Mouse (Mus musculus): ENCODE results near the gene Qsox2. TPM values are rescaled to one million over a fixed set of nuclear protein-coding genes. Genes with fewer than 3 reads are reported as not detected.

Gene Qsox2
- polyA plus RNA-seq, 1 experiment = 18.3 TPM

DNA sequence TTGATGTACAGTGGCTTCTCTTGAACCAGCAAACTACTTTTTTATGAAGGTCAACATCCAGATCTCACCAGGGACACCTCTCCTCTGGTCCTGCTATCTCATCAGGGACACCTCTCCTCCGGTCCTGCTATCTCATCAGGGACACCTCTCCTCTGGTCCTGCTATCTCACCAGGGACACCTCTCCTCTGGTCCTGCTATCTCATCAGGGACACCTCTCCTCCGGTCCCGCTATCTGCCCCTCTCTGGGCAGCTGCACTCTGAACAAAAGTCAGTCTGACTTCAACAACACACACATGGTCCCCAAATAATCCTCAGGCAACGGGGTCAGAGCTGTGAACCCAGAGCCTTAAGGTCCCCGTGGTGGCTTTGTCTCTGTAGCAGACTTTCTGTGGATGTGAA is 60.6 kb downstream of the Qsox2 start:
- 68% methylated on average over 5 of the region's 5 CpGs for WGBS
- TF ChIP-seq CTCF (IDR thresholded peaks at IDR 0.05; ENCODE audit: borderline replicate concordance, control insufficient read depth, extremely low read depth, insufficient read depth, low read length, poor library complexity) (no peak), POLR2A (IDR thresholded peaks at IDR 0.05; ENCODE audit: control insufficient read depth, extremely low read depth, insufficient read depth, low read length, poor library complexity) (no peak)
- Histone ChIP-seq H3K36me3 (ENCODE audit: control insufficient read depth, insufficient read depth, low read length) (no peaks in the 10 kb centered on the region), H3K27ac (ENCODE audit: control insufficient read depth, insufficient read depth, low read length) (no peak overlapping the region), H3K4me3 (ENCODE audit: control insufficient read depth, insufficient read depth, low read length) (no peak overlapping the region), H3K4me1 (replicated peaks; ENCODE audit: control insufficient read depth, insufficient read depth, low read length) (no peaks in the 10 kb centered on the region), H3K27me3 (ENCODE audit: control insufficient read depth, insufficient read depth, low read length) (no peaks in the 10 kb centered on the region)
- no peak for DNase-seq

GRCm38 (mm10) chr2:26175191-26175590 is 62.1 kb downstream of the Qsox2 start:
- Histone ChIP-seq H3K36me3 (ENCODE audit: control insufficient read depth, insufficient read depth, low read length) (no peaks in the 10 kb centered on the region), H3K4me1 (replicated peaks; ENCODE audit: control insufficient read depth, insufficient read depth, low read length) (no peaks in the 10 kb centered on the region), H3K27ac (ENCODE audit: control insufficient read depth, insufficient read depth, low read length) (no peak overlapping the region), H3K4me3 (ENCODE audit: control insufficient read depth, insufficient read depth, low read length) (no peak overlapping the region), H3K27me3 (ENCODE audit: control insufficient read depth, insufficient read depth, low read length) (no peaks in the 10 kb centered on the region)
- TF ChIP-seq CTCF (IDR thresholded peaks at IDR 0.05; ENCODE audit: borderline replicate concordance, control insufficient read depth, extremely low read depth, insufficient read depth, low read length, poor library complexity) = no peak
- WGBS = 58% methylated on average over 4 of the region's 4 CpGs
- no peak for DNase-seq

DNA sequence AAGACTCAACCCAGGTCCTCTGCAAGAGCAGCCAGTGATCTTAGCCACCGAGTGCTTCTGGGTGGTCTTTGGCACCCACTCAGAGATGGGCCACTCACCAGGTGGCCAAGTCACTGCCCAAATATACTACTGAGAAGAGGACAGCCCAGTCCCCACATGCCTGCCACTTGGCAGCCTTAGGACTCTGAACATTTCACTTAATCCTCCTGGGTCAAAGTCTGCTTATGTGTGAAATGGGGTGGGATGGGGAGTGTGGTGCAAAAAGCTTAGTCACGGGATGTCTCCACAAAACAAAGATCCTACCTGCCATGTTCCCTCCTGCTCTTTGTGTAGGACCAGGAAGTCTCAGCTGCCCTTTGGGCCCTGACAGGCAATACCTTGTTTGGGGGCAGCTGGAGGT is 65.2 kb downstream of the Qsox2 start:
- WGBS = 92% methylated on average over 2 of the region's 2 CpGs
- no peaks in the 10 kb centered on the region for H3K36me3 ChIP-seq (ENCODE audit: control insufficient read depth, insufficient read depth, low read length)
- no peaks in the 10 kb centered on the region for H3K27me3 ChIP-seq (ENCODE audit: control insufficient read depth, insufficient read depth, low read length)
- TF ChIP-seq CTCF (IDR thresholded peaks at IDR 0.05; ENCODE audit: borderline replicate concordance, control insufficient read depth, extremely low read depth, insufficient read depth, low read length, poor library complexity) = no peak
- TF ChIP-seq POLR2A (IDR thresholded peaks at IDR 0.05; ENCODE audit: control insufficient read depth, extremely low read depth, insufficient read depth, low read length, poor library complexity) = no peak
- no peak overlapping the region for H3K4me3 ChIP-seq (ENCODE audit: control insufficient read depth, insufficient read depth, low read length)
- DNase-seq = no peak
- no peak overlapping the region for H3K27ac ChIP-seq (ENCODE audit: control insufficient read depth, insufficient read depth, low read length)
- H3K4me1 ChIP-seq (replicated peaks; ENCODE audit: control insufficient read depth, insufficient read depth, low read length) = no peaks in the 10 kb centered on the region

DNA sequence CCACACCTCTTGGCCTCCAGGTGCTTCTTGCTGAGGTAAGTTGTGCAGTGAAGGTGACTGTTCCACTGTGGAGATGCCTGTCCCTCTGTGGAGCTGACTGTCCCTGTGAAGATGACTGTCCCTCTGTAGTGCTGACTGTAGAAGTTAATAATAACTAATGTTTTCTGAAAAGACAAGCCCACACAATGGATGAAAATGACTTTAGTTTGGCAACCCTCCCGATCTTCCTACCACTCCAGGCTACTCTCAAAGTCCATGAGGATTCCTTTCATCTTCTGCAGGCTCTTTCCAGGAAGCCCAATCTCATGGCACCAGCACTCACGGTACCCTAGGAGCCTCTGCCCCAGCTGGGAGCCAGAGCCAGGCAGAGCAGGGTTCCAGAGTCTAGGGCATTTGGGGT is 66.9 kb downstream of the Qsox2 start:
- WGBS = 66% methylated on average over 2 of the region's 2 CpGs
- Histone ChIP-seq H3K36me3 (ENCODE audit: control insufficient read depth, insufficient read depth, low read length) (no peaks in the 10 kb centered on the region), H3K27me3 (ENCODE audit: control insufficient read depth, insufficient read depth, low read length) (no peaks in the 10 kb centered on the region), H3K4me3 (ENCODE audit: control insufficient read depth, insufficient read depth, low read length) (no peak overlapping the region), H3K4me1 (replicated peaks; ENCODE audit: control insufficient read depth, insufficient read depth, low read length) (no peaks in the 10 kb centered on the region), H3K27ac (ENCODE audit: control insufficient read depth, insufficient read depth, low read length) (no peak overlapping the region)
- TF ChIP-seq CTCF (IDR thresholded peaks at IDR 0.05; ENCODE audit: borderline replicate concordance, control insufficient read depth, extremely low read depth, insufficient read depth, low read length, poor library complexity) (no peak), POLR2A (IDR thresholded peaks at IDR 0.05; ENCODE audit: control insufficient read depth, extremely low read depth, insufficient read depth, low read length, poor library complexity) (no peak)
- no peak for DNase-seq

DNA sequence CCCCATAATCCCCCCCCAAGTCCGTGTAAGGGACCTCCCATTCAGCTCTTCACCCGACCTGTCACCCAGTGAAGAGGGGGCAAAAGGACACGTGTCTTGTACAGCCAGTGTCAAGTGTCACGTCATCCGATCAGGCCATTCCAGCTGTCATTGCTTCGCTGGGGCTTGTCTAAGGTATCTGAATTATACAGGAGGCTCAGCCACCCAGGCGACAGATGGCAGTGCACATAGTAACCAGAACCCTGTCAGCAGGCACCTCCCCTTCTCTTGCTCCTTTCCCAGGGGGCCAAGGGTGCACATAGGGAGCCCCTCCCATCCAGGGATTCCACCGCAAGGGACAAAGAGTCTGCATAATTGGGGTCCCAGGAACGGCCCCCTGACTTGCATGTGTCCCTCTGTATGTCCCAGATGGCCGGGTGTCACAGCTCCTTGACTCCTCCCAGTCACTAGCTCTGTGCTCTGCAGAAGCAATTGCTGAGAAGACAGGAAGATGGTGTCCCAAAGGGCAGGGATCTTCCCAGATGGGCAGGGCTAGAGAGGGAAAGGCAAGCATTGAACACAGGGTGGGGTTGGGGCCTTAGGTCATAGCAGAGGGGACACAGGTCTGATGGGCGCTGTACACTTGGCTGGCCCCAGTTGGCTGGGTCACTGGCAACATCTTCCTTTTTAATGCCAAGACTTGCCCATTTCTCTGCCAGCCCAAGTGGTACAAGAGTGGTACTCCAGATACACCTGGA is 68.3 kb downstream of the Qsox2 start:
- 73% methylated on average over 11 of the region's 11 CpGs for WGBS
- H3K4me1 ChIP-seq (replicated peaks; ENCODE audit: control insufficient read depth, insufficient read depth, low read length) = no peaks in the 10 kb centered on the region
- H3K27ac ChIP-seq (ENCODE audit: control insufficient read depth, insufficient read depth, low read length) = no peak overlapping the region
- DNase-seq = no peak
- H3K4me3 ChIP-seq (ENCODE audit: control insufficient read depth, insufficient read depth, low read length) = no peak overlapping the region
- no peaks in the 10 kb centered on the region for H3K36me3 ChIP-seq (ENCODE audit: control insufficient read depth, insufficient read depth, low read length)
- TF ChIP-seq POLR2A (IDR thresholded peaks at IDR 0.05; ENCODE audit: control insufficient read depth, extremely low read depth, insufficient read depth, low read length, poor library complexity) (no peak), CTCF (IDR thresholded peaks at IDR 0.05; ENCODE audit: borderline replicate concordance, control insufficient read depth, extremely low read depth, insufficient read depth, low read length, poor library complexity) (no peak)
- no peaks in the 10 kb centered on the region for H3K27me3 ChIP-seq (ENCODE audit: control insufficient read depth, insufficient read depth, low read length)

DNA sequence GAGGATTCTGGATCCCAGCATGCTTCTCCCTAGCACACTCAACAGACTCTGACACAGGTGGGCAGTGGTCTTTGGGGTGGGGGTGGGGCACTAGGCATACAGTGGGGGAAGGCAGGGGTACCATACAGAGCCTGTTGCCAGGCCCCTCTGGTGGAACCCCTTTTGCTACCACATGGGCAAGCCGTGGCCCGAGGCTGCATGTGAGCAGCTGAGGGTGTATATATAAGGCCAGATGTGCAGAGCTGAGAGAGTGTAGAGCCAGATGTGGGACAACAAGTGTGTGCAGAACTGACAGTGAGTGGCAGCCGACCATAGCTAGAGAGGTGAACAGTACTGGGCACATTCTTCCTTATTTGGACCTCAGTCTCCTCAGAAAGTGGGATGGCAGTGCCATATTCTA is 70.4 kb downstream of the Qsox2 start:
- Histone ChIP-seq H3K27ac (ENCODE audit: control insufficient read depth, insufficient read depth, low read length) (no peak overlapping the region), H3K27me3 (ENCODE audit: control insufficient read depth, insufficient read depth, low read length) (no peaks in the 10 kb centered on the region), H3K36me3 (ENCODE audit: control insufficient read depth, insufficient read depth, low read length) (no peaks in the 10 kb centered on the region), H3K4me3 (ENCODE audit: control insufficient read depth, insufficient read depth, low read length) (no peak overlapping the region), H3K4me1 (replicated peaks; ENCODE audit: control insufficient read depth, insufficient read depth, low read length) (no peaks in the 10 kb centered on the region)
- DNase-seq = no peak
- TF ChIP-seq POLR2A (IDR thresholded peaks at IDR 0.05; ENCODE audit: control insufficient read depth, extremely low read depth, insufficient read depth, low read length, poor library complexity) (no peak), CTCF (IDR thresholded peaks at IDR 0.05; ENCODE audit: borderline replicate concordance, control insufficient read depth, extremely low read depth, insufficient read depth, low read length, poor library complexity) (no peak)
- WGBS = 85% methylated on average over 3 of the region's 3 CpGs

Other genes with a start within 250 kb of the Qsox2 start
- gene Ubac1, start 215.8 kb downstream of the Qsox2 start, polyA plus RNA-seq (2012; rRNA removed) = 61.9 and 66.3 TPM in 2 replicates
- gene Nacc2, start 114.3 kb downstream of the Qsox2 start, polyA plus RNA-seq (2012; rRNA removed) = 12.6 and 13.8 TPM in 2 replicates
- 0.19 and 0.47 TPM in 2 replicates for gene Lhx3, start 29.2 kb downstream of the Qsox2 start, polyA plus RNA-seq (2012; rRNA removed)
- 0.19 and 0.23 TPM in 2 replicates for gene Ccdc187, start 57.0 kb upstream of the Qsox2 start, polyA plus RNA-seq (2012; rRNA removed)
- gene Gpsm1, start 78.0 kb upstream of the Qsox2 start, polyA plus RNA-seq (2012; rRNA removed) = 39.7 and 57.7 TPM in 2 replicates
- 31.5 and 32.0 TPM in 2 replicates for gene Dnlz, start 114.6 kb upstream of the Qsox2 start, polyA plus RNA-seq (2012; rRNA removed)
- gene Card9, start 123.4 kb upstream of the Qsox2 start, polyA plus RNA-seq (2012; rRNA removed) = 39.1 and 51.0 TPM in 2 replicates
- 59.2 and 60.4 TPM in 2 replicates for gene Snapc4, start 143.1 kb upstream of the Qsox2 start, polyA plus RNA-seq (2012; rRNA removed)
- gene Entr1, start 151.8 kb upstream of the Qsox2 start, polyA plus RNA-seq (2012; rRNA removed) = 216 and 228 TPM in 2 replicates
- 50.5 and 55.2 TPM in 2 replicates for gene Pmpca, start 151.8 kb upstream of the Qsox2 start, polyA plus RNA-seq (2012; rRNA removed)
- gene Inpp5e, start 171.7 kb upstream of the Qsox2 start, polyA plus RNA-seq (2012; rRNA removed) = 46.3 and 47.4 TPM in 2 replicates
- gene Sec16a, start 207.7 kb upstream of the Qsox2 start, polyA plus RNA-seq (2012; rRNA removed) = 129 and 147 TPM in 2 replicates